Comparison of ENCODE assay signal across 9 mouse cellular contexts in genomic region chr1:169928454-169928971, GRCm38 (mm10). TPM values are rescaled to one million over a fixed set of nuclear protein-coding genes. Genes with fewer than 3 reads are reported as not detected.
A peak's percentile ranks its signal among the peaks of the same experiment; 100 is the strongest.
DNase-seq lines count a peak whose midpoint lies in the region; ATAC-seq and TF ChIP-seq lines count a peak whose summit lies in the region.
"Had no signal": no experiment of that assay in that cellular context is flagged by ENCODE, and none has a peak within 500 bp of the region (broad histone marks: within the 10 kb centered on the region; RNA-seq: fewer than 3 reads in every experiment).

Gene Ccdc190, plus strand, starts transcription at chr1:169928648.

- DNase-seq in left cerebral cortex, adult 18-20 months (ENCODE audit: low spot score in 2 of 2), result no peak
- no peak for DNase-seq in left cerebral cortex, adult 11 months (ENCODE audit: low spot score)
- DNase-seq in frontal cortex, postnatal 10 days (ENCODE audit: low spot score in 2 of 2), result peak; percentile 24 to 42
- no peak for DNase-seq in layer of hippocampus, postnatal 25 days (ENCODE audit: extremely low spot score in 1 of 2, low spot score in 1 of 2)
- DNase-seq in midbrain, postnatal 0 days (ENCODE audit: low spot score), result peak; percentile 86
- DNase-seq in Muller cell, postnatal 12 days (ENCODE audit: inconsistent ontology term), result no peak

- H3K9ac ChIP-seq in hindbrain, embryonic 15.5 days, result 0 out of 2 replicates have a peak within 1 kb of the TSS, but pooled peaks have one; percentile 1
- no peak within 1 kb of the TSS for H3K9ac ChIP-seq in midbrain, postnatal 0 days (replicated peaks; ENCODE audit: low read length, poor library complexity, severe bottlenecking)

- peak within 1 kb of the TSS; percentile 71 for H3K27ac ChIP-seq in hindbrain, embryonic 15.5 days (replicated peaks)
- H3K27ac ChIP-seq in midbrain, postnatal 0 days (ENCODE audit: low read depth, low read length), result peak within 1 kb of the TSS; percentile 57

- H3K36me3 ChIP-seq in hindbrain, embryonic 15.5 days, result no peaks in the 10 kb centered on the region
- H3K36me3 ChIP-seq in midbrain, postnatal 0 days (ENCODE audit: insufficient read depth, low read length), result no peaks in the 10 kb centered on the region

- H3K4me1 ChIP-seq in hindbrain, embryonic 15.5 days (replicated peaks), result peaks cover 9% of the 10 kb centered on the region
- peaks cover 8% of the 10 kb centered on the region; the same call in 1 of the 2 replicates for H3K4me1 ChIP-seq in midbrain, postnatal 0 days (ENCODE audit: insufficient read depth, low read length)

- peak within 1 kb of the TSS; percentile 14 for H3K4me3 ChIP-seq in hindbrain, embryonic 15.5 days
- no peak within 1 kb of the TSS for H3K4me3 ChIP-seq in midbrain, postnatal 0 days (ENCODE audit: low read depth, low read length)

- 9% methylated on average over 12 of the region's 12 CpGs for WGBS in hindbrain, embryonic 15.5 days
- WGBS in midbrain, postnatal 0 days, result 10% methylated on average over 11 of the region's 12 CpGs

- peak within 1 kb of the TSS; percentile 40 for H3K4me2 ChIP-seq in hindbrain, embryonic 15.5 days
- peak within 1 kb of the TSS; percentile 29 for H3K4me2 ChIP-seq in midbrain, postnatal 0 days (ENCODE audit: low read depth, low read length, poor library complexity, severe bottlenecking)

- H3K27me3 ChIP-seq in hindbrain, embryonic 15.5 days, result no peaks in the 10 kb centered on the region
- H3K27me3 ChIP-seq in midbrain, postnatal 0 days (ENCODE audit: insufficient read depth, low read length), result no peaks in the 10 kb centered on the region

- peak; percentile 92 for ATAC-seq in hindbrain, embryonic 15.5 days (ENCODE audit: low FRiP score, low read depth)
- ATAC-seq in midbrain, postnatal 0 days (ENCODE audit: low FRiP score), result peak; percentile 88
- no peak for ATAC-seq in monocyte, adult 5-6 weeks (replicated peaks; ENCODE audit: insufficient number of reproducible peaks, low FRiP score, low TSS enrichment, poor library complexity, severe bottlenecking)

- no peaks in the 10 kb centered on the region for H3K9me3 ChIP-seq in hindbrain, embryonic 15.5 days
- no peaks in the 10 kb centered on the region for H3K9me3 ChIP-seq in midbrain, postnatal 0 days (ENCODE audit: low read length)

- TF ChIP-seq CTCF in midbrain, postnatal 0 days (IDR thresholded peaks at IDR 0.05), result no peak

RNA-seq across cellular contexts. Expression of gene Ccdc190, which starts in this region (rescaled TPM):
- total RNA-seq in left cerebral cortex, adult 18-20 months (2021), result 10 to 100 TPM; 16.8 to 20.0 TPM
- 3.2 and 3.4 TPM in 2 replicates for polyA plus RNA-seq in hindbrain, embryonic 15.5 days (2015; fragmentation: Nextera tagmentation; extraction: Ambion mirVana)
- total RNA-seq in layer of hippocampus, postnatal 25 days (2021), result 10 to 100 TPM; 25.2 to 25.7 TPM
- 11.5 and 13.0 TPM in 2 replicates for total RNA-seq in midbrain, postnatal 0 days (2014; rRNA removed)
- polyA plus RNA-seq in midbrain, postnatal 0 days (2015; fragmentation: Nextera tagmentation; extraction: Ambion mirVana), result 1.8 and 1.9 TPM in 2 replicates
- not detected in 3 replicates for total RNA-seq in monocyte, adult 5-6 weeks (2017)
- total RNA-seq: neutrophil, adult 5-6 weeks had no signal

Comparison
In these comparisons a context has a peak if more than half of its experiments do, and no peak if none do; other contexts are left out.
1. RNA of gene Ccdc190 (total RNA-seq): 25.2 to 25.7 TPM in layer of hippocampus, postnatal 25 days, 16.8 to 20.0 TPM in left cerebral cortex, adult 18-20 months and 11.5 to 13.0 TPM in midbrain, postnatal 0 days; not detected in monocyte, adult 5-6 weeks; every median in the first group is over 10 times any median in the second.
2. DNase-seq: peak in frontal cortex, postnatal 10 days (2 of 2) and midbrain, postnatal 0 days (single experiment); none in left cerebral cortex, adult 18-20 months (0 of 2), left cerebral cortex, adult 11 months (single experiment), layer of hippocampus, postnatal 25 days (0 of 2) and Muller cell, postnatal 12 days (single experiment).